Comparison of ENCODE assay signal across 8 mouse cellular contexts in genomic region chr1:180777660-180778402, GRCm38 (mm10). TPM values are rescaled to one million over a fixed set of nuclear protein-coding genes. Genes with fewer than 3 reads are reported as not detected.
DNase-seq lines count a peak whose midpoint lies in the region; ATAC-seq lines count a peak whose summit lies in the region.

No protein-coding gene starts in this region.

- H3K27ac ChIP-seq in intestine, embryonic 15.5 days, result peak overlapping the region; percentile 99

- H3K9ac ChIP-seq in intestine, embryonic 15.5 days, result peak overlapping the region; percentile 84

- peak overlapping the region; percentile 59 for H3K4me3 ChIP-seq in intestine, embryonic 15.5 days (replicated peaks)

- DNase-seq in adrenal gland, adult 8-10 months, result peak; percentile 82
- peak; percentile 80 for DNase-seq in embryo, embryonic 11.5 days (ENCODE audit: low read depth, low spot score)
- peak; percentile 79 to 80 for DNase-seq in gastrocnemius, postnatal 36 days
- DNase-seq in left cerebral cortex, postnatal 14 days (ENCODE audit: low spot score in 2 of 2), result peak; percentile 78 to 87
- peak; percentile 74 for DNase-seq in right cerebral cortex, postnatal 14 days
- DNase-seq in urinary bladder, postnatal 25 days (ENCODE audit: low spot score), result peak; percentile 73

- WGBS in intestine, embryonic 15.5 days, result under 1% methylated on average over 56 of the region's 56 CpGs

- peak overlapping the region; percentile 89 for H3K4me2 ChIP-seq in intestine, embryonic 15.5 days (replicated peaks)

- peaks cover 32% of the 10 kb centered on the region for H3K4me1 ChIP-seq in intestine, embryonic 15.5 days (replicated peaks)

- no peaks in the 10 kb centered on the region for H3K36me3 ChIP-seq in intestine, embryonic 15.5 days

- H3K27me3 ChIP-seq in intestine, embryonic 15.5 days (replicated peaks), result no peaks in the 10 kb centered on the region

- intact Hi-C loops in gastrocnemius, postnatal 36 days (cut with DNase I), result loop anchor here (2.0 kb wide), 1 partner anchor 35 kb away; the partner anchor contains the start of gene H3f3a
- intact Hi-C loops in left cerebral cortex, postnatal 14 days (cut with DNase I), result no loop called here

- no peaks in the 10 kb centered on the region for H3K9me3 ChIP-seq in intestine, embryonic 15.5 days

- ATAC-seq in intestine, embryonic 15.5 days, result peak; percentile 84
- peak; percentile 82 for ATAC-seq in megakaryocyte-erythroid progenitor cell, adult 5-6 weeks (replicated peaks; ENCODE audit: low FRiP score, low TSS enrichment, poor library complexity, severe bottlenecking)

RNA-seq across cellular contexts. Expression of gene H3f3a, which starts 35.9 kb away (rescaled TPM):
- total RNA-seq in adrenal gland, adult 8-10 months (2022), result 100 to 1,000 TPM; 575 to 749 (median 648) TPM
- 100 to 1,000 TPM; 303 to 358 TPM for total RNA-seq in gastrocnemius, postnatal 36 days (2021)
- 1,771 and 1,977 TPM in 2 replicates for polyA plus RNA-seq in intestine, embryonic 15.5 days (2015; fragmentation: Nextera tagmentation; extraction: Ambion mirVana)
- 100 to 1,000 TPM; 361 to 401 TPM for total RNA-seq in left cerebral cortex, postnatal 14 days (2021)
- total RNA-seq in megakaryocyte-erythroid progenitor cell, adult 5-6 weeks (2014; fragmentation: Nextera tagmentation), result 737 and 1,041 TPM in 2 replicates
- total RNA-seq in megakaryocyte-erythroid progenitor cell, adult 5-6 weeks (2017), result 1,518 and 1,745 TPM in 2 replicates

RNA-seq across cellular contexts. Expression of gene Acbd3, which starts 52.0 kb away (rescaled TPM):
- total RNA-seq in adrenal gland, adult 8-10 months (2022), result 10 to 100 TPM; 48.1 to 51.3 (median 50.6) TPM
- total RNA-seq in gastrocnemius, postnatal 36 days (2021), result 10 to 100 TPM; 10.5 to 11.4 TPM
- polyA plus RNA-seq in intestine, embryonic 15.5 days (2015; fragmentation: Nextera tagmentation; extraction: Ambion mirVana), result 18.8 and 20.0 TPM in 2 replicates
- total RNA-seq in left cerebral cortex, postnatal 14 days (2021), result 10 to 100 TPM; 29.0 to 30.2 TPM
- 19.1 and 21.9 TPM in 2 replicates for total RNA-seq in megakaryocyte-erythroid progenitor cell, adult 5-6 weeks (2014; fragmentation: Nextera tagmentation)
- total RNA-seq in megakaryocyte-erythroid progenitor cell, adult 5-6 weeks (2017), result 42.7 and 44.4 TPM in 2 replicates

Comparison
In these comparisons a context has a peak if more than half of its experiments do, and no peak if none do; other contexts are left out.
1. Peak in every context shown above with its lines: DNase-seq, ATAC-seq, H3K4me3 ChIP-seq and H3K27ac ChIP-seq.